Mouse (Mus musculus) heart, adult 2 months (tissue): ENCODE measurements around the gene Tmem237.

Source experiments
- CTCF ChIP-seq: fragments of 200-600 bp; IDR thresholded peaks from 2 replicates; pipeline ENCODE4 v1.8.1; 2022; ENCODE audit warnings: antibody characterized with exemption, mild to moderate bottlenecking, moderate library complexity
- EP300 ChIP-seq: fragments of 200-500 bp; IDR thresholded peaks from 2 replicates; pipeline ENCODE4 v1.6.1; 2011; ENCODE audit warnings: low read depth, low read length, control low read depth; ENCODE audit not compliant: insufficient read depth
- POLR2A ChIP-seq: fragments of 200-500 bp; IDR thresholded peaks from 2 replicates; pipeline ENCODE4 v1.6.1; 2011; ENCODE audit warnings: mild to moderate bottlenecking, low read depth, low read length, control low read depth; ENCODE audit not compliant: insufficient read depth

DNA sequence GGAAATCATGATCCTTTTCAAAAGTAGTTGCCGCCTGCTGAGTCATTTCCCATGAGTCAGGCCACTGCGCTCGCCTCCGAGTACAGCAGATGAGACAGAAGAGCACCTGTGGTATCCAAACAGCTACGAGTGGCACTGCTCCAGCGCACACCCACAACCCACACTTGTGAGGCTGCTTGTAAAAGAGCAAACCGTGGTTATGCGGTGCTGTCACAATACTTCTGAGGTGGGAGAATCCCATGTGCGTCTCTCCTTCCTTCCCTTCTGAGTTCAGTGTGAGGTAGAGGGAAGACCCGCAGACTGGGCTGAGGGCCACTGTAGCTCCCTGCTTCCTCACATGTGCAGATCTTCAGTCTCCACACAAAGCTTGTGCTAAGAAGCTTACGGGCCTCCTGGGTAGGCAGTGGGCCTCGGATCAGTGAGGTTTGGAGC is 42.8 kb upstream of the Tmem237 start, which contains the start of gene Mpp4:
- TF ChIP-seq POLR2A: no peak
- no peak for TF ChIP-seq CTCF
- no peak for TF ChIP-seq EP300
